Comparison of ENCODE assay signal across 9 mouse cellular contexts in genomic region chr12:40499627-40500329, GRCm38 (mm10). TPM values are rescaled to one million over a fixed set of nuclear protein-coding genes. Genes with fewer than 3 reads are reported as not detected.
DNase-seq lines count a peak whose midpoint lies in the region; ATAC-seq and TF ChIP-seq lines count a peak whose summit lies in the region.
"Had no signal": no experiment of that assay in that cellular context is flagged by ENCODE, and none has a peak within 500 bp of the region (broad histone marks: within the 10 kb centered on the region; RNA-seq: fewer than 3 reads in every experiment).

No protein-coding gene starts in this region.

- H3K36me3 ChIP-seq in forebrain, postnatal 0 days (ENCODE audit: insufficient read depth), result no peaks in the 10 kb centered on the region
- H3K36me3 ChIP-seq in forebrain, embryonic 11.5 days (ENCODE audit: control insufficient read depth, insufficient read depth, low read length), result no peaks in the 10 kb centered on the region

- H3K27me3 ChIP-seq in forebrain, postnatal 0 days (ENCODE audit: insufficient read depth, low read length), result no peaks in the 10 kb centered on the region
- H3K27me3 ChIP-seq in forebrain, embryonic 11.5 days (ENCODE audit: control insufficient read depth, insufficient read depth, low read length), result no peaks in the 10 kb centered on the region
- H3K27me3 ChIP-seq in cerebellum, adult 2 months (ENCODE audit: control insufficient read depth, insufficient read depth, low read length), result no peaks in the 10 kb centered on the region

- TF ChIP-seq POLR2A in cerebellum, adult 2 months (IDR thresholded peaks at IDR 0.05; ENCODE audit: borderline replicate concordance, insufficient read depth, low read length), result no peak

- no peak for TF ChIP-seq CTCF in forebrain, postnatal 0 days (IDR thresholded peaks at IDR 0.05; ENCODE audit: low read depth)
- no peak for TF ChIP-seq CTCF in cerebellum, adult 2 months (IDR thresholded peaks at IDR 0.05; ENCODE audit: borderline replicate concordance, insufficient read depth, low read depth, low read length)

- H3K4me2 ChIP-seq in forebrain, postnatal 0 days (ENCODE audit: low read depth), result no peak overlapping the region
- no peak overlapping the region for H3K4me2 ChIP-seq in forebrain, embryonic 11.5 days (ENCODE audit: low read depth, low read length, severe bottlenecking)

- WGBS in forebrain, postnatal 0 days, result 75% methylated on average over 5 of the region's 5 CpGs
- WGBS in forebrain, embryonic 11.5 days, result 76% methylated on average over 5 of the region's 5 CpGs
- WGBS in cerebellum, adult 2 months, result 29% methylated on average over 5 of the region's 5 CpGs

- H3K9me3 ChIP-seq in forebrain, postnatal 0 days (ENCODE audit: low read length), result no peaks in the 10 kb centered on the region
- H3K9me3 ChIP-seq in forebrain, embryonic 11.5 days (ENCODE audit: control insufficient read depth, low read length), result no peaks in the 10 kb centered on the region

- 0 out of 2 replicates have a peak, but pooled peaks cover 5% of the 10 kb centered on the region for H3K4me1 ChIP-seq in forebrain, postnatal 0 days (ENCODE audit: insufficient read depth)
- H3K4me1 ChIP-seq in forebrain, embryonic 11.5 days (replicated peaks; ENCODE audit: control insufficient read depth, insufficient read depth, low read length), result no peaks in the 10 kb centered on the region; the same call in 1 of the 2 replicates
- peaks cover 53% of the 10 kb centered on the region for H3K4me1 ChIP-seq in cerebellum, adult 2 months (ENCODE audit: control insufficient read depth, insufficient read depth, low read length)
- H3K4me1 ChIP-seq: megakaryocyte, embryonic 14.5 days had no signal

- no peak overlapping the region for H3K27ac ChIP-seq in forebrain, postnatal 0 days (ENCODE audit: low read depth, low read length)
- H3K27ac ChIP-seq in forebrain, embryonic 11.5 days (ENCODE audit: low read depth, low read length), result no peak overlapping the region
- H3K27ac ChIP-seq in cerebellum, adult 2 months (ENCODE audit: insufficient read depth, low read length), result peak overlapping the region; percentile 85

- no peak for DNase-seq in forebrain, postnatal 0 days
- DNase-seq in forebrain, embryonic 11.5 days (ENCODE audit: low spot score), result no peak
- peak; percentile 61 to 78 for DNase-seq in cerebellum, adult 2 months
- peak; percentile 69 for DNase-seq in heart, adult 8-10 months (ENCODE audit: low spot score)
- peak; percentile 56 to 69 for DNase-seq in kidney, postnatal 4 days
- DNase-seq in thymus, postnatal 0 days (ENCODE audit: low spot score), result no peak
- no peak for DNase-seq in retina, postnatal 1 day

- H3K9ac ChIP-seq in forebrain, postnatal 0 days, result no peak overlapping the region
- H3K9ac ChIP-seq in forebrain, embryonic 11.5 days (ENCODE audit: low read length), result no peak overlapping the region

- H3K4me3 ChIP-seq in forebrain, postnatal 0 days (ENCODE audit: low read depth, low read length), result no peak overlapping the region
- no peak overlapping the region for H3K4me3 ChIP-seq in forebrain, embryonic 11.5 days (ENCODE audit: low read depth, low read length)
- no peak overlapping the region for H3K4me3 ChIP-seq in cerebellum, adult 2 months (replicated peaks; ENCODE audit: insufficient read depth, low read depth, low read length)
- H3K4me3 ChIP-seq: megakaryocyte, embryonic 14.5 days had no signal

- peak; percentile 17; the same call in 1 of the 2 replicates for ATAC-seq in forebrain, postnatal 0 days
- no peak for ATAC-seq in forebrain, embryonic 11.5 days (replicated peaks; ENCODE audit: low FRiP score)
- ATAC-seq in megakaryocyte progenitor cell, adult 5-6 weeks (replicated peaks; ENCODE audit: poor library complexity), result no peak

RNA-seq across cellular contexts. Expression of gene Dock4, which starts 54.0 kb away (rescaled TPM):
- 27.5 and 30.9 TPM in 2 replicates for total RNA-seq in forebrain, postnatal 0 days (2014; rRNA removed)
- polyA plus RNA-seq in forebrain, postnatal 0 days (2015; fragmentation: Nextera tagmentation; extraction: Ambion mirVana), result 3.6 and 10.5 TPM in 2 replicates
- 18.7 and 19.8 TPM in 2 replicates for polyA plus RNA-seq in forebrain, embryonic 11.5 days (2014; fragmentation: Nextera tagmentation; extraction: Ambion mirVana)
- 35.6 and 41.5 TPM in 2 replicates for polyA plus RNA-seq in cerebellum, adult 2 months (2012; rRNA removed)
- total RNA-seq in heart, adult 8-10 months (2022), result 10 to 100 TPM in 3 of 4 experiments, 1 to 10 TPM in 1; 9.1 to 11.4 (median 10.9) TPM
- total RNA-seq in megakaryocyte progenitor cell, adult 5-6 weeks (2015), result 0.64 and 0.90 TPM in 2 replicates
- 0.57 and 1.5 TPM in 2 replicates for total RNA-seq in megakaryocyte progenitor cell, adult 5-6 weeks (2017)
- polyA plus RNA-seq in thymus, postnatal 0 days (2015; fragmentation: Nextera tagmentation; extraction: Ambion mirVana), result 0.91 and 1.2 TPM in 2 replicates

RNA-seq across cellular contexts. Expression of gene Zfp277, which starts 54.1 kb away (rescaled TPM):
- total RNA-seq in forebrain, postnatal 0 days (2014; rRNA removed), result 31.8 and 34.4 TPM in 2 replicates
- polyA plus RNA-seq in forebrain, postnatal 0 days (2015; fragmentation: Nextera tagmentation; extraction: Ambion mirVana), result 30.7 and 31.6 TPM in 2 replicates
- polyA plus RNA-seq in forebrain, embryonic 11.5 days (2014; fragmentation: Nextera tagmentation; extraction: Ambion mirVana), result 36.5 and 38.7 TPM in 2 replicates
- polyA plus RNA-seq in cerebellum, adult 2 months (2012; rRNA removed), result 14.3 and 15.8 TPM in 2 replicates
- total RNA-seq in heart, adult 8-10 months (2022), result 10 to 100 TPM; 10.3 to 12.3 (median 11.0) TPM
- 34.5 and 38.7 TPM in 2 replicates for total RNA-seq in megakaryocyte progenitor cell, adult 5-6 weeks (2015)
- total RNA-seq in megakaryocyte progenitor cell, adult 5-6 weeks (2017), result 30.4 and 34.7 TPM in 2 replicates
- polyA plus RNA-seq in thymus, postnatal 0 days (2015; fragmentation: Nextera tagmentation; extraction: Ambion mirVana), result 27.9 and 28.9 TPM in 2 replicates

Comparison
In these comparisons a context has a peak if more than half of its experiments do, and no peak if none do; other contexts are left out.
1. DNase-seq: peak in cerebellum, adult 2 months (2 of 2), heart, adult 8-10 months (single experiment) and kidney, postnatal 4 days (2 of 2); none in forebrain, postnatal 0 days (single experiment), forebrain, embryonic 11.5 days (single experiment), thymus, postnatal 0 days (single experiment) and retina, postnatal 1 day (single experiment).